Mouse (Mus musculus) gastrocnemius, postnatal 10 days (tissue): ENCODE results near the gene Smim24. TPM values are rescaled to one million over a fixed set of nuclear protein-coding genes. Genes with fewer than 3 reads are reported as not detected.

Experiments used
- DNase-seq: peaks from one replicate; pipeline ENCODE4 v3.0.0; 2021; ENCODE audit warnings: mixed read lengths
- total RNA-seq, 2 experiments: library from RNA; stranded (reverse); gene quantifications; 2 replicates each; pipeline ENCODE4 v1.2.3; 2021

The Smim24 gene
- total RNA-seq, 2 experiments from 2014 or later = 0.65 TPM; not detected in 1

DNA sequence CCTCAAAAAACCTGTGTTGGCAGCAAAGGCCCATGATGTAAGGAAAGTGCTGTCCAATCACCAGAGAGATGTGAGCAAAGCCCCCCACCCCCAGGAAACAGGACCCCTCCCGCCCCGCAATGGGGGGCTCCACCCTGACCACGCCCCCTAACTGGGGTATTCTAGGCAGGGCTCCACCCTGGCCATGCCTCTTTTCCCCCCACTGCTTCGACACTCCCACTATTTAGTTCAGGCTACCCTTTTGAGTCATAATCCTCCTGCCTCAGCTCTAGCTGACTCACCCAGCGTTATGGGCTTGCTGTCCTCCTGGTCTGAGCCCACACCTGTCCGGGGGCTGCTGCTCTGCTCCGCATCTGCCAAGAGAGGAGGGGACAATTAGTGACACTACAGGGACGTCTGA, 16.5 kb downstream of the Smim24 start:
- no peak for DNase-seq

DNA sequence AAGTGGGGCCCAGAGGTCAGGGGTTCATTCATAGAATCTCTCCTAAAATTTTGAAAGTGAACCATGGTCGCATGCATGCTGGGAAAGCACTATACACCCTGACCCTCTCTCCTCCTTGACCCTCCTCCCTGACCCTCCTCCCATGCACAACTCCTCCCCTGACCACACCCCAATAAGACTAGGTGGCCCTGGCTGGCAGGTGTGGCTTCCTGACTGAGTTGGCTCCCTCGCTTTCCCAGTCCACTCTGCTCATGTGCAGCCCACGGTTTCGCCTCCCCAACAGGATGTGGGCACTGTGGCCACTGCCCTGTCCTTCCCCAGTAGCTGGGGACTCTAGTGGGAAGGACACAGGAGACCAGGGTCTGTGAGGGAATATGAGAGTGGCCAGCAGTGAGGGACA, 17.5 kb downstream of the Smim24 start:
- no peak for DNase-seq

DNA sequence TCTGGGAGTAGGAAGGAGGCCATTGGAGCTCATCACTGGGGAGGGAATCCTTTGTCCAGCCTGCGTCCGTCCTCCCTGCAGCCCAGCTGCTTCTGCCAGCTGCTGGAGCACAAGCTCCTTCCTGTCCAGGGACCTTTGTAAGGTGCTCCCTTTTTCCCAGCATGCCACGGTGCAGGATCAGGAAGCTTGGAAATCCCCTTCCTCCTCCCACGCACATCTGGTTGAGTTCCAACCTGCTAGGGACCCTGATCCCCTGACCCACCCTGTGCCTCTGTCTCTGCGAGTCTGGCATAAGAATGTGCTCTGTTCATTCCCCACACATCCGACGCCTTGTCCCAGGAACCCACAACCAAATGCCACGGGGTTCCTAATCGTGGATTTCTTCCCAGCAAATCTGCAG, 18.1 kb downstream of the Smim24 start:
- DNase-seq = peak; percentile 34

DNA sequence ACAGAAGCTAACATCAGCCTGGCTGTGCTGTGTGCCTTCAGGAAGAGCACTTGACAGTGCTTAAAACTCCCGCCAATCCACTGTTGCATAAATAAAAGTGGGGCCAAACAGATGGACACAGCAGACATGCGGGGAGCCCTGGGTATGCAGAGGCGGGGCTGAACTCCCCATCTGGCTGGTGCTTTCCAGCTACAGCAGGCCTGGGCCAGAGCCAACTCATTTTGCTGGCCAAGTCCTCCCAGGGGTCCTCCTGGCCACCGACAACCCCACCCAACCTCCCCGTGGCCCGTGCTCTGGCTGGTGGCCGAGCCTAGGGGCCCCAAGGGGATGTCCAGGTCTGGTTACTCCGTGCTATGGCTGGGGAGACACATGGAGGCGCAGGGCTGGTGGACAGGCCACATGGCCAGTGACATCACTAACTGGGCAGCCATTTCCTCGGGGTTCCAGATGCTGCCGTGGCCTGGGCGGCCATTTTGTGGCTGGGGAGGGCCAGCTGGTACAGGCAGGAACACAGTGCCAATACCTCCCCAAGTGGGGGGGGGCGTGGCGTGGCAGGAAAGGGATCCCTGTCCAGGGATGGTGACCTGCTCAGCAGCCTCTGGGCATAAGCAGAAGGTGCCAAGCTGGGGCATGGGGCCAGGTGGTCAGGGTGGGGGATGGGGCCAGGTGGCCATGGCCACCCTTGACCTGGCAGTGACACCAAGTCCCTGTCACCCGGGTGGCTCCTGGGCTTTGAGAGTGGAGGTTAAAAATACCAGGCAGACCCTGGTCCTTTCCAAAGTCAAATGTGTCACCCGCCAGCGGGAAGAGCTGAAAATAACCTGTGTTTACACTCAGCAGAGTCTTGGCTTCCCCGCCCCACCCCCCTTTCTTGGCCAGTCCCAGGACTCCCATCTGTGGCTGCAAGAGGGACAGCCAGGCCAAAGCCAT, 18.9 kb downstream of the Smim24 start:
- peak; percentile 94 for DNase-seq

DNA sequence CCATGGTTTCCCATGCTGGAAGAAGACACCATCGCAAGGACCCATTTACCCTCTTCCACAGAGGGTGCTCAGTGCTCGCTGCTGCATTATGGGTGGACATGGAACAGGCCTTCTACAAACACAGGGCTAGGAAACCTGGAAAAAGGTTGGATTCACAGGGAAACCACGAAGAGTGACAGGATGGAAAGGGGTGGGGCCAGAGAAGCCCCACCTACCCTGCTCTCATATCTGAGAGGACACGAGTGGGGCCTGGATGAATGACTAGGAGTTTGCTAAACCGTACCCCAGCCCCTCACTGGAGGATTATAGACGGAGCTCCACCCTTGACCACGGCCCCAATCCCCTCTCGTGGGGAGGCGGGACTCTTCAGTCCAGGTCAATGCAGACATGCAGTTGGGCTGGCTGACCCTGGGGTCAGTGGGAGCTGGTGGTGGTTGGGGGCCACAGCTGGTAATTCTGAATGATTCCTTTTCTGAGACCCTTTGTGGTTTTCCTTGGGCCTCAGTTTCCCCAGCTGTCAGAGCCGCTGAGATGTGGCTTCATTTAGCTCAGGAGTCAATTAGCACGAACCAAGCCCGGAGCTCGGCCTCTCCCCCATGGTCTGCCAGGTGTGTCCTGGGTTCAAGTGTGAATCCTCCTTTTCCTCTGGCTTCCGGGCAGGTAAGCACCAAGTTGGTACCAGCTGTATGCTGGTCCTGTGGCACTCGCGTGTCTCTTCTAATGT, 19.9 kb downstream of the Smim24 start:
- peak; percentile 34 for DNase-seq

DNA sequence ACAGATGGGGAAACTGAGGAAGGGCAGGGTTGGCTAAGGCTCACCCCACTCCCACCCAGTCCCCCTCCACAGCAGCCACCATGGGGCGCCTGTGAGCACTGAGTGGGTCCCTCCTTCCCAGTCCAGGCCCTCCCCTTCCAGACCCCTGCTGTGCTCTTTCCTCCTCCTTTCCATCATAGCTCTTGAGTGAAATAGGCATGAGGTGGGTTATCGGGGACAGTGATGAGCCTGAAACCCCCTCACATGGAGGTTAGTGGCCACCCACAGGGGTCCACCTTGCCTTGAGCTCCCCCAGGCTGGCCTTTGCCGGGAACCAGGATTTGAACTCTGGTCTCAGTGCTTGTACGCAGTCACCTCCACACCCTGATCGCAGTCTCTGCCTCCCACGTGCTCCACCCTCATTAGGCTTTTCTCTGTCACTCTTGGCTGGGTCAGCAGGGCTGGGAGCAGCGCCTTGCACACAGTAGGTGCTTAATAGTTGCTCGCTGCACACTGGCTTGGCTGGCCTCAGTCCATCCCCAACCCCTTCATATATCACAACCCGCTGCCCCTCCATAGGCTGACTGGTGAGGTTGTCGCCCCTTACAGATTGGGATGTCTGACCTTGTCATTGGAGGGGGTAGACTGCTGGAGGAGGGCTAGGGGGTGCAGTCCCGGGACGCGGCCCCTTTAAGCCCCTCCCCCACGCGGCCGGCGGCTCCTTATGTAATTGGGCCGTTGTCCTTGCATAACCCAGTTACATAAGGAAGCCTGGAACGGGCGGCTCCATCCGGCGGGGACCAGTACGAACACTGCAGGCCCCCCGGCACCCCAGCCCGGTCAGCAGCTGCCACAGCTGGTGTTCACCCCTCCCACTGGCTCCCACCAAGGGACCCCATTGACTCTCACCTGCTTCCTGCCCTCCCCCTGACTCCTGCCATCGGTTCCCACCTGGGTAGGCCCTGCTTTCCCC, 20.7 kb downstream of the Smim24 start:
- peak; percentile 93 for DNase-seq

GRCm38 (mm10) chr10:81414682-81415081, 21.8 kb downstream of the Smim24 start:
- DNase-seq = peak; percentile 57

DNA sequence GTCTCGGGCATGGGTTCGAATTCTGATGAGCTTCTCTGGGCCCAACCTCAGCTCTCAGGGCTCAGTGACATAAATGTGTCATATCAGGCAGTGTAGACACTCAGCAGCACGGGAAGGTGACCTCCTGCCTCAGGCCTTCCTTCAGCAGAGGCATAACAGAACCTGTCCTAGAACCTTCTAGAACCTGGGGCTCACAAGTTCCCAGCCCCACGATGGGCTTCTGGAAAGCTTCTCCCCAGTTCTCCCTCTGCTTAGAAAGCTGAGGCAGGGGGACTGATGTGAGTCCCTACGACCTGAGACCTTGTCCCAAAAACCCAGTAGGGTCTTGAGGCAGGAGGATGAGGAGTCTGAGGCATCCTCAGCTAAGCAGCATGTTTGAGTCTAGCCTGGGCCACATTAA, 22.3 kb downstream of the Smim24 start:
- DNase-seq = no peak

DNA sequence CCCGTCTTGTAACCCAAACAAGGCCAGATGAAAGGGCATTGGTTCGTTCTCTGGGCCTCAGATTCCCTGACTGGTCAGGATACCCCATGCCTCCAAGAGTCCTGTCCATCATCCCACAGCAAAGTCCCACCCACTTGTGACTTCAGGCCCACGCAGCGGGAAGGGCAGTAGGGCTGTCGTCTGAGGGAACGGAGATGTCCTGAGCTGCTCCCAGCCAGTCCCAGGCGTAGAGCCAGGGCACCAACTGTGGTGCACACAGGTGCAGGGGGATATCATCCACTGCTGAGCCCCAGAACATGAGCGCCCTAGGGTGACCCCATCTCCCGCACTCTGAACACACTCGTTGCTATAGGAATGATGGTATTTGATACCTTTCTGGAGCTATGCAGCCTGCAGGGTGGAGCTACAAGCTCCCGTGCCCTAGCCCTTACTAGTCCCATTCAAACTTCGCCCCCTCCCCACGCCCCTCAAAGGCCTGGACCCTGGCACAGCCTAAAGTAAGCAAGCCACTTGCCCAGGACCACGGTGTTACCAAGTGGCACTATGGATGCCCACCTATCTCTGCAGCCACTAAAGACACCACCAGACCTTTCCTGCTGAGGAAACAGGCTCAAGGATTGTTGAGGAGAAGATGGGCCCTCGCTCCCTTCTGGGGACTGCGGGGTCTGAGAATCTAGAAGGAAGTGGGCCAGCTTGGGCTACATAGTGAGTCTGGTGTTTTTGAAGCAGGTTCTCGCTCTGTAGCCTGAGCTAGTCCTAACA, 22.9 kb downstream of the Smim24 start:
- DNase-seq = peak; percentile 78

DNA sequence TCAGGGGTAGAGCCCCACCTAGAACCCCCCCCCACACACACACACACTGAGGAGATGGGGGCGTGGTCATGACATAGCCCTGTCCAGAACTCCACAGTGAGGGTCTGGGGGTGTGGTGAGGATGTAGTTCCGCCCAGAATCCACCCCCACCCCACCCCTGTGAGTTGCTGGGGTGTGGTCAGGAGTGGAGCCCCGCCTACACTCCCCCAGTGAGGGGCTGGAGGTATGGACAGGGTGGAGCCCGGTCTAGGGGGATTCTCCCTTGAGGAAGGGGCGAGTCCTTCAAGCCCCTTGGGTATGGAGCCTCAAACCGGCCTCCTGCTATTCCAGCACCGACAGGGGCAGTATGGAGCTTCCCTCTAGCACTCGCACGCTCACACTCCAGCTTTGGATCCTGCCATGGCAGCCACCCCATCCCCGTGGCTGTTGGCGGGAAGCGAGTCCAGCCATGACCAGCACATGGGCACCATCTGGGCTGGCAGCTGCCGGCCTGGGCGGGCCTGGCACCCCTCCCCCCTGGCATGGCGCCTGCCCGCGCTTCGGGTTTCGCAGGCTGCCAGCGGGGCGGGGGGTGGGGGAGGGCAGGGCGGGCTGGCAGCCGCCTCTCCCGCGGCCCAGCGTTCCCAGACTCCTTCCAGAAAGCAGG, 23.9 kb downstream of the Smim24 start:
- peak; percentile 94 for DNase-seq

DNA sequence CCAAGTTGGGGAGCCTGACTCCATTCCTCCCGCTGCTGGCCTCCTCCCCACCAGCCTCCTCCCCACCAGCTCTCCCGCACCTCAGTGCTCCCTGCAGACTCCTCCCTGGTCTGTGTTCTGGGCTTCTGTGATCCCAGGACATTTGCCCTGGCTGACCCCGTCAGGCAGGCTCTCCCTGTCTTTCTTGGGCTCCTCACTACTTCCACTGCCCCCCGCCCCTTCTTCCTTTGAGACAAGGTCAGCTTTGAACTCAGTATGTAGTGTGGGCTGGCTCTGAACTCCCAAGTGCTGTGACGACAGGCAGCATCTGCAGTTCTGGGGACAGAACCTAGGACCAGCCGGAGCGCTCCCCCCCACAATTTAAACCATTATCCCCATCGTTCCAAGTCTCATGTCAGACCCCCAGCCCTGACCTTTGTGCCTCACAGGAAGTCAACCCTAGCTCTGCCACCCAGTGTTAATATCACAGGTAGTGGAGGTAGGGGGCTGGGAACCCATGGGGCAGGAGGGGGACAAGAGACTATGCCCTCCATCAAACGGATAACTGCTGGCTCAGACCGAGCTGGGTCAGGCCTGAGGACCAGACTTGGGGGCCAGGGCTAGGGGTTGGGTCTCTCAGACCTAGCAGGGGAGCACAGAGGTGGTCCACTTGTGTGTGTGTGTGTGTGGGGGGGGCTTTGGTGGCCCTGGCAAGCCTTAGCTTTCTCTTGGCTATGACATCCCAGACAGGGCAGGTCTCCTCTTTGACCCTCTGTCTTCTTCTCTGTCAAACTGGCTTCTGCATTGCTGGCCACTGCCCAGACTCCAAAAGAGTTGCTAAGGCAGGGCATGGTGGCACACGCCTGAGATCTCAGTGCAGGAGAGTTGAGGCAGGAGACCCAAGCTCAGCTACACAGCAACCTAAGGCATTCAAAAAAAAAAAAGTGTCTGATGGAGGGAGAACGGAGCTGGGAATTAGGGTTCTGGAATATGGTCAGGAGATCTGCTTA, 24.7 kb downstream of the Smim24 start:
- DNase-seq = peak; percentile 12

DNA sequence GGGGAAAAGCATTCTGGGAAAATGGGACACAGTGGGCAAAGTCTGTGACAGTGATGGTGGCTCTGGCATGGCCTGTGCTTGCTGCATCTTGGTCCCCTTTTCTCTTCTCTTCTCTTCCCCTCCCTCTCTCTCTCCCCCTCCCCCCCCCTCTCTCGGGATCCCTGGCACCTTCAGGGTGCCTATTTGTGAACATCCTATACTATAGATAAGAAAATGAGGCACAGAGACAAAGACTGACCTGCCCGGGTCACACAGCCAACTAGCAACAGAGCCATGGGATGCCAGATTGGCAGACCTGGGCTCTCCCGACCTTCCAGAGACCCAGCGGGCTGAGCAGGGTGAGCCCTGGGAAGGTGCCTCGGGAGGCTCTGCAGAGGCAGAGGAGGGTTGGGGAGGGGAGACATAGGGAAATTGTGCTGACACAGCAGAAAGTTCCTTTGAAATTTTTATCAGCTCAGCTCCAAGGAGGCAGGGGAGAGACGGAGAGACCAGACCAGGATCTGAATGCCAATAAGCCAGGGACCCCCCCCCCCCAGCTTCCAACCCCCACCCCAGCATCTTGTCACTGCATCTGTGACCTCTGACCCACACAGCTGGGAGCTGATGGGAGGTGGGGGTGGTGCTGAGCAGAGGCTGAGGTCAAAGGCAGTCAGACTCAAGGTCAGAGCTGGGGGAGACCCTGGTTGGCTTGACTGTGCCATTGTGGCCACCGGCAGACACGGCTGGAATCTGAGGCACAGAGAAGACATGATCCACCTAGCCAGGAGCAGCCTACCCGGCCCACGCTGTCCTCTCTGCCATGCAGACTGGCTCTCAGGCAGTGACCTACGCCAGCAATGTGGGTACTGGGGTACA, 25.6 kb downstream of the Smim24 start:
- no peak for DNase-seq

DNA sequence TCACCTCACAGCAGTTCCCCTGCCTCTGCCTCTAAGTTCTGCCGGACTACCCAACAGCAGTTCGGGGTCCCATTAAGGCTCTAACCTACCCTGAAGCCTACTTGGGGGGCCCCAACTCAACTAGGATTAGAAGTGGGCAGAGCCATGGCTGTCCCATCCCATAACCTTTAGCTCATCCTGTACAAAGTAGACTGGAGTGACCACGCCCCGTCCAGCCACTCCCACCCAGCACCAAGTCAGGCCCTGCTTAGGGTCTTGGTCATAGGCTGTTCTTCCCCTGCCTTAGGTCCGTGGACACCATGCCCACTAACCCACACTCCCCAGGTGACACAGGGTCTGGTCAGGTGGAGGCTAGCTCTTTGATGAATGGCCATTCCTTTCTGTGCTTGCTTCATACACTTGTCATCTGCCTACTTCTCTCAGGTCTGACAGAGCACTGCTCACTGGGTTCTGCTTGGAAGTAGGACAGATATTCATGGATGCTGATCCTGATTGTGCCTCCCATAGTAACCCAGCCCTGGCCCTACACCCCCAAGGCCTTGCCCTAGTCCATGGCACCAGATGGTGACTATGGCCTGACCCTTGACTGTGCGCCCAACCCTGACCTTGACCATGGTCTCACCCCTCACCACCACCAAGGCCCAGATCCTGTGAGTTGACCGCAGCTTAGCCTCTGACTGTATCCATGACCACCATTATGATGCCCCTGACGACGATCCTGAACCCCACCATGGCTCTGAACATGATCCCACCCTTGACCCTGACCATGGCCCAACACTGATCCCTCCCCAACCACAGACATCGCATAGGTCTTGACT, 26.5 kb downstream of the Smim24 start:
- DNase-seq = peak; percentile 8

DNA sequence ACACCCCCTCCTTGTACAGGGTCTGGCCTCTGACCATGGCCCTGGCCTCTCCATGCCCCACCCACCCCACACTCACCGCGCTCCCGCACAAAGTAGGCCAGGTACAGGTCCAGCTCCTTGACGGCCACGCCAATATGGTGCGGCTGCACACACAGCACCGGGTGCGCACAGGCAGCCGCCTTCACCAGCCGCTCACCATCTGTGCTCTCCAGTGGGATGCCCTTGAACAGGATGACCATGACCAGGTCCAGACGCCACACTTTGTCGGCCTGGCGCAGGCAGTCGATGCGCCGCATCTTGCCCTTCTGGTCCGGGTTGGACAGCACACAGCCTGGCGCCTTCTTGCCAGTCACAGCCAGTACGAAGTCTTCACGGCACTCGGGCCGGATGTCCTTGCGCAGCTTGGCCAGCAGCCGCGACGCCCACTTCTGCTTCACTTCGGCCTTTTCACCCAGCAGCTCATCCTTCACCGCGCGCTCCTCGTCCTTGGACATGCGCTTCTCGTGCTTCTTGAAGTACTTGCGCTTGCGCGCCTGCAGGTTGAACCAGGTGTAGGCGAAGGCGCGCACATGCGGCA, 27.4 kb downstream of the Smim24 start:
- peak; percentile 16 for DNase-seq

- peak; percentile 9 for DNase-seq
Observed at GRCm38 (mm10) chr10:81421041-81421796, 28.4 kb downstream of the Smim24 start.

DNA sequence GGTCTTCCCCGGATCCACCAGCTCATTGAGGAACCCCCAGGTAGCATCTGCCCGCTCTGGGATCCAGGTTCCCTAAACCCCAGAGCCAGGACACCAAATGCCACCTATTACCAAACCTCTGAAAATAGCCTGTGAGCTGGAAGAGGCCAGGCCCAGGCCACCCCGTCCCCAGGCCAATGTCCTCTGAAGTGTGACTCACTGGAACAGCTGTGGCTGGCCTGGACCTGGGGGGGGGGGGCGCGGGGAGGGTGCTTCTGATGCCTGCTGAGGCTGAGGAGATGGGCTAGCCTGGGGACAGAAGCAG, 28.9 kb downstream of the Smim24 start:
- peak; percentile 40 for DNase-seq

GRCm38 (mm10) chr10:81422191-81422590, 29.3 kb downstream of the Smim24 start:
- DNase-seq = peak; percentile 27
